Mouse (Mus musculus) C2C12 (cell line): ENCODE data around the gene Vps37d.

Experiments
- CEBPB ChIP-seq: IDR thresholded peaks from one replicate; pipeline ENCODE4 v1.6.1; 2011; ENCODE audit warnings: low read depth, mild to moderate bottlenecking, control low read depth, moderate library complexity
- CTCF ChIP-seq: IDR thresholded peaks from one replicate; pipeline ENCODE4 v1.5.1; 2011; ENCODE audit not compliant: control insufficient read depth, insufficient read depth, insufficient read length
- FOSL1 ChIP-seq: IDR thresholded peaks from one replicate; pipeline ENCODE4 v1.8.0; 2011; ENCODE audit warnings: mild to moderate bottlenecking, low read length; ENCODE audit not compliant: poor library complexity, insufficient read depth, severe bottlenecking
- MAX ChIP-seq: IDR thresholded peaks from one replicate; pipeline ENCODE4 v1.6.1; 2011; ENCODE audit warnings: mild to moderate bottlenecking, control low read depth
- MYOD1 ChIP-seq: IDR thresholded peaks from one replicate; pipeline ENCODE4 v1.6.1; 2011; ENCODE audit warnings: low read depth; ENCODE audit not compliant: control insufficient read depth, insufficient read length
- MYOG ChIP-seq: IDR thresholded peaks from one replicate; pipeline ENCODE4 v1.6.1; 2011; ENCODE audit not compliant: control insufficient read depth, insufficient read length; ENCODE audit errors: extremely low read depth
- USF1 ChIP-seq: IDR thresholded peaks from one replicate; pipeline ENCODE4 v1.6.1; 2011; ENCODE audit warnings: low read depth, mild to moderate bottlenecking, control low read depth, moderate library complexity

DNA sequence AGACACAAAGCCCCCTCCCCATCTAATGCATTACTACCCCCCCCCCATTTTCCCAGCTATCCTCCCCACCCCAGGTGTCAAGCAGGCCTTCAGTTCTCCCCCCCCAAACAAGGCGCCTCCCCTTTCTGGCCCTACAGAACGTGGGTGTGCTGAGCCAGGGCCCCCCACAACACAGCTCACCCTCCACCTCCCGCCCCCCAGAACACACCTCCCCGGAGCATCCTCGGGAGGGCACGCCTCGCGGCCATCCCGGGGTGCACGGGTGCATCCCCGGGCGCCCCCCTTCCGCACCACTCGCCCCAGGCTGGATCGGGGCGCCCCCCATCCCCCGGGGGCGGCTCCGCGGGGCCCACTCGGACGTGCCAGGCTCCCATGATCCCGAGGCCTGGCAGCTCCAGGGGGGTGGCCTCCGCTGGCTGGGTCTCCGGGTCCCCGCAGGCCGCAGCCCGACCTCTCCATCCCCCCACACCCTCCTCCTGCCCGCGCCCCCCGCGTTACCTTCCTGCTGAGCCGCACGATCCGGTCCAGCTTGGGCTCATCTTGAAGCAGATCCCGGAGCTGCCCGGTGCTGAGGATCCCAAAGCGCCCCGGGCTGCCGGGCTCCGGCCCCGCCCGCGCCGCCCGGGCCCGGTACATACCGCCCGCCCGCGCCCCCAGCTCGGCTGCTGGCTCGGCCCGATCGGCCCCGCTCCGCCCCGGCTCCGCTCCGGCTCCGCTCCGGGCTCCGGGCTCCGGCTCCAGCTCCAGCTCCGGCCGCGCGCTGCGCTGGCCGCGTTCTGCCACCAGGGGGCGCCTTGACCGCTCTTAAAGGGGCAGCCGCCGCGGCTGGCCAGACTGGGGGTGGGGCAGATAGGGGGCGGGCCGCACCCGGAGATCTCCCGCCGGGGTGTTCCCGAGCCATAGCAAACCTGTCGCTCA is at the start of gene Vps37d:
- TF ChIP-seq CTCF: peak; percentile 93
- no peak for TF ChIP-seq MAX
- no peak for TF ChIP-seq USF1
- no peak for TF ChIP-seq CEBPB
- no peak for TF ChIP-seq MYOD1
- TF ChIP-seq MYOG: no peak
- TF ChIP-seq FOSL1: no peak
